Mouse (Mus musculus): ENCODE data around the gene Inhbe. TPM values are rescaled to one million over a fixed set of nuclear protein-coding genes. Genes with fewer than 3 reads are reported as not detected.

Gene Inhbe
- polyA plus RNA-seq, 1 experiment from 2014 or later = 0.07 TPM

DNA sequence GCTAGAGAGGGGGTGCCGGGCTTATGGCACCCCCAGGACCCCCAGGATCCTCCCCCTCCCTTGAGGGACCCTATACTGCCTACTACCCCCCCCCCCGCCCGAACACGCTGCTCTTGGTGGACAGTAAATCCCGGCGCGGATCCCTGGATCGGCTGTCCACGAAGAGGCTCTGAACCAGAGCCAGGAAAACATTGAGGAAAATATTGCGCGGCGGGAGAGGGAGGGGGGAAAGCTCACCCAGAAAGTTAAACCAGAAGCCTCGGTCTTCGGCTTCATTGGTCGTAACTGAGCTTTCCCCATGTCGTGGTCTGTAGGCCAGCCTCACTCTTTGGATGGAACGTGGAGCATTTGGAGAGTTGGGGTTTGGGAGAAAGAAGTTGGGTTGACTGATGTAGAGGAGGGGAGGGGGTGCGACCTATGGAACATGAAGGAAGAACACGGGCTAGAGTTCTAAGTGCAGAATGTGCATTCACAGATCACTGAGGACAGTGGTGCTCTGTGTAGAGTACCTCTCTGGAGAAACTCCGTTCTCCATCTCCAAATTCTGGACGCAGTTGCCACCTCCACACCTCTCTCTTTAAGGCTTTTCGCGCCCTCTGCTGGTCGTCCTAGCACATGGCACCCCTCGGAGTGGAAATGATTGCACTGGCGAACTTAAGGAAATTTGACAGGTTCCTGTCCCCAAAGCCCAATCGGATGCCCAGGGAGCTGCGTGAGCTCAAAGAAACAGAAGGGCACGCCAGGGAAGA lies 12.1 kb downstream of the Inhbe start, which contains the start of gene Gli1:
Gene Gli1, minus strand, starts transcription at position 84 of the 749 bp plus-strand sequence.
- ATAC-seq (ENCODE audit: insufficient number of reproducible peaks, insufficient read depth, low FRiP score, low TSS enrichment, low read depth) = no peak
- under 1% methylated on average over 29 of the region's 29 CpGs for WGBS
- H3K9ac ChIP-seq = peak within 1 kb of the TSS; percentile 76
- peaks cover 6% of the 10 kb centered on the region for H3K36me3 ChIP-seq
- peak within 1 kb of the TSS; percentile 85 for H3K4me2 ChIP-seq
- peak within 1 kb of the TSS; percentile 60 for H3K4me3 ChIP-seq
- peaks cover 4% of the 10 kb centered on the region; the same call in 1 of the 2 replicates for H3K9me3 ChIP-seq
- peaks cover 31% of the 10 kb centered on the region for H3K4me1 ChIP-seq
- no peaks in the 10 kb centered on the region for H3K27me3 ChIP-seq
- H3K27ac ChIP-seq = peak within 1 kb of the TSS; percentile 97

DNA sequence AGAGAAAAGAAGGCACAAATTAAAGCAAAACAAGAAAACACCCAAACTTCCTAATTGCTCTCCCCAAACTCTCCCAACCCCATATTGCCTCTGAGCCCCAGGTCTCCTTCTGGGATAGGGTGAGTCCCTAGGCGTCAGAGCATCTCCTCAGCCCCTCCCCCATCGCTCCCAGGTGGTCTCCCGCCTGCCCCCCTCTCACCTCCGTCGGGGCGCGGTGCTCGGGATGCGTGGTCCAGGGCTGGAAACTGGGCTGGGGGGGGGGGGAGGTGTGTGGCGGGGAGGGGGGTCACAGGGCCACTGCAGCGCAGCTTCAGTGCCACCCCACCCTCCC lies 12.9 kb downstream of the Inhbe start:
- 1% methylated on average over 10 of the region's 11 CpGs for WGBS
- ATAC-seq (ENCODE audit: insufficient number of reproducible peaks, insufficient read depth, low FRiP score, low TSS enrichment, low read depth) = no peak

GRCm38 (mm10) chr10:127340577-127341359 lies 13.4 kb downstream of the Inhbe start:
- H3K4me2 ChIP-seq = peak overlapping the region; percentile 85
- peak overlapping the region; percentile 60 for H3K4me3 ChIP-seq
- H3K27ac ChIP-seq = peak overlapping the region; percentile 97
- H3K4me1 ChIP-seq = peaks cover 33% of the 10 kb centered on the region
- WGBS = 0% methylated on average over 27 of the region's 27 CpGs
- H3K36me3 ChIP-seq = peaks cover 19% of the 10 kb centered on the region
- H3K9me3 ChIP-seq = peaks cover 4% of the 10 kb centered on the region; the same call in 1 of the 2 replicates
- peak overlapping the region; percentile 76 for H3K9ac ChIP-seq
- ATAC-seq (ENCODE audit: insufficient number of reproducible peaks, insufficient read depth, low FRiP score, low TSS enrichment, low read depth) = no peak
- H3K27me3 ChIP-seq = no peaks in the 10 kb centered on the region

More for the DNA sequence above, 12.9 kb downstream of the Inhbe start:
- peak overlapping the region; percentile 85 for H3K4me2 ChIP-seq
- H3K27me3 ChIP-seq = no peaks in the 10 kb centered on the region
- peaks cover 13% of the 10 kb centered on the region for H3K36me3 ChIP-seq
- peak overlapping the region; percentile 60 for H3K4me3 ChIP-seq
- peaks cover 4% of the 10 kb centered on the region; the same call in 1 of the 2 replicates for H3K9me3 ChIP-seq
- peak overlapping the region; percentile 76 for H3K9ac ChIP-seq
- peak overlapping the region; percentile 97 for H3K27ac ChIP-seq
- H3K4me1 ChIP-seq = peaks cover 33% of the 10 kb centered on the region

- peak; percentile 45 for ATAC-seq (ENCODE audit: insufficient number of reproducible peaks, insufficient read depth, low FRiP score, low TSS enrichment, low read depth)
- Histone ChIP-seq H3K4me1 (peaks cover 33% of the 10 kb centered on the region), H3K9me3 (peaks cover 2% of the 10 kb centered on the region; the same call in 1 of the 2 replicates), H3K4me3 (peak overlapping the region; percentile 60), H3K27me3 (no peaks in the 10 kb centered on the region), H3K9ac (peak overlapping the region; percentile 76), H3K4me2 (peak overlapping the region; percentile 85), H3K36me3 (peaks cover 26% of the 10 kb centered on the region), H3K27ac (peak overlapping the region; percentile 97)
- WGBS = under 1% methylated on average over 40 of the region's 42 CpGs
Observed at GRCm38 (mm10) chr10:127339683-127340576, 14.3 kb downstream of the Inhbe start.

GRCm38 (mm10) chr10:127338930-127339682 lies 15.1 kb downstream of the Inhbe start:
- peak overlapping the region; percentile 60 for H3K4me3 ChIP-seq
- peak; percentile 63 for ATAC-seq (ENCODE audit: insufficient number of reproducible peaks, insufficient read depth, low FRiP score, low TSS enrichment, low read depth)
- peak overlapping the region; percentile 97 for H3K27ac ChIP-seq
- no peaks in the 10 kb centered on the region for H3K27me3 ChIP-seq
- peaks cover 33% of the 10 kb centered on the region for H3K4me1 ChIP-seq
- no peaks in the 10 kb centered on the region for H3K9me3 ChIP-seq
- peak overlapping the region; percentile 85 for H3K4me2 ChIP-seq
- peak overlapping the region; percentile 76 for H3K9ac ChIP-seq
- 0% methylated on average over 31 of the region's 31 CpGs for WGBS
- peaks cover 34% of the 10 kb centered on the region for H3K36me3 ChIP-seq

GRCm38 (mm10) chr10:127337536-127338099 lies 16.6 kb downstream of the Inhbe start:
- H3K36me3 ChIP-seq = peaks cover 49% of the 10 kb centered on the region
- H3K9me3 ChIP-seq = no peaks in the 10 kb centered on the region
- H3K4me1 ChIP-seq = peaks cover 32% of the 10 kb centered on the region
- ATAC-seq (ENCODE audit: insufficient number of reproducible peaks, insufficient read depth, low FRiP score, low TSS enrichment, low read depth) = no peak
- H3K4me2 ChIP-seq = no peak overlapping the region
- no peak overlapping the region for H3K4me3 ChIP-seq
- 78% methylated on average over 6 of the region's 6 CpGs for WGBS
- no peak overlapping the region for H3K9ac ChIP-seq
- no peak overlapping the region for H3K27ac ChIP-seq
- no peaks in the 10 kb centered on the region; the same call in 1 of the 2 replicates for H3K27me3 ChIP-seq

DNA sequence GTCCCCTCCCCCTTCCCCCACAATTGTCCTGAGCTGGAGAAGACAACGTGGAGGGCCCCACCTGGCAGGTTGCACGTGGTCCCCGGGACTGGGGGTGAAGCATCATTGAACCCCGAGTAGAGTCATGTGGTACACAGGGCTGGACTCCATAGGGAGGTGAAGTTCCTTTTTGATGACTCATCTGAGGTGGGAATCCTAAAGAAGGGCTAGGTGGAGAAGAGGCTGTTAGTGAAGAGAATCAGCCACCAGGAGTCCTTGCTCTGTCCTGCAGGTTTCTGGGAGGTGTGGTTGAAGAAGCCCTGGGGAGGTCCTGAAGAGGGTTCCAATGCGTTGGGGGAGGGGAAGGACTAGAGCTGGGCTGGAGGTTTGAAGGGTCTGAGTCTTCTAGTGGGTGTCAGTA lies 17.3 kb downstream of the Inhbe start:
- H3K4me1 ChIP-seq = peaks cover 25% of the 10 kb centered on the region
- no peak overlapping the region for H3K4me3 ChIP-seq
- H3K9ac ChIP-seq = no peak overlapping the region
- 77% methylated on average over 5 of the region's 5 CpGs for WGBS
- peaks cover 55% of the 10 kb centered on the region for H3K36me3 ChIP-seq
- ATAC-seq (ENCODE audit: insufficient number of reproducible peaks, insufficient read depth, low FRiP score, low TSS enrichment, low read depth) = no peak
- no peak overlapping the region for H3K27ac ChIP-seq
- H3K9me3 ChIP-seq = no peaks in the 10 kb centered on the region
- no peak overlapping the region for H3K4me2 ChIP-seq
- H3K27me3 ChIP-seq = peaks cover 3% of the 10 kb centered on the region

GRCm38 (mm10) chr10:127335271-127335670 lies 18.9 kb downstream of the Inhbe start:
- H3K27ac ChIP-seq = no peak overlapping the region
- 64% methylated on average over 1 of the region's 1 CpGs for WGBS
- no peak overlapping the region for H3K9ac ChIP-seq
- no peak overlapping the region for H3K4me3 ChIP-seq
- H3K9me3 ChIP-seq = no peaks in the 10 kb centered on the region
- peaks cover 20% of the 10 kb centered on the region for H3K4me1 ChIP-seq
- no peak for ATAC-seq (ENCODE audit: insufficient number of reproducible peaks, insufficient read depth, low FRiP score, low TSS enrichment, low read depth)
- H3K4me2 ChIP-seq = no peak overlapping the region
- peaks cover 71% of the 10 kb centered on the region for H3K36me3 ChIP-seq
- H3K27me3 ChIP-seq = peaks cover 19% of the 10 kb centered on the region

GRCm38 (mm10) chr10:127333152-127333551 lies 21.1 kb downstream of the Inhbe start:
- Histone ChIP-seq H3K27me3 (peaks cover 40% of the 10 kb centered on the region), H3K4me2 (no peak overlapping the region), H3K4me3 (no peak overlapping the region), H3K9ac (no peak overlapping the region), H3K36me3 (peaks cover 76% of the 10 kb centered on the region), H3K4me1 (peaks cover 10% of the 10 kb centered on the region; the same call in 1 of the 2 replicates), H3K27ac (no peak overlapping the region), H3K9me3 (no peaks in the 10 kb centered on the region)
- ATAC-seq (ENCODE audit: insufficient number of reproducible peaks, insufficient read depth, low FRiP score, low TSS enrichment, low read depth) = no peak
- WGBS = 63% methylated on average over 5 of the region's 5 CpGs

DNA sequence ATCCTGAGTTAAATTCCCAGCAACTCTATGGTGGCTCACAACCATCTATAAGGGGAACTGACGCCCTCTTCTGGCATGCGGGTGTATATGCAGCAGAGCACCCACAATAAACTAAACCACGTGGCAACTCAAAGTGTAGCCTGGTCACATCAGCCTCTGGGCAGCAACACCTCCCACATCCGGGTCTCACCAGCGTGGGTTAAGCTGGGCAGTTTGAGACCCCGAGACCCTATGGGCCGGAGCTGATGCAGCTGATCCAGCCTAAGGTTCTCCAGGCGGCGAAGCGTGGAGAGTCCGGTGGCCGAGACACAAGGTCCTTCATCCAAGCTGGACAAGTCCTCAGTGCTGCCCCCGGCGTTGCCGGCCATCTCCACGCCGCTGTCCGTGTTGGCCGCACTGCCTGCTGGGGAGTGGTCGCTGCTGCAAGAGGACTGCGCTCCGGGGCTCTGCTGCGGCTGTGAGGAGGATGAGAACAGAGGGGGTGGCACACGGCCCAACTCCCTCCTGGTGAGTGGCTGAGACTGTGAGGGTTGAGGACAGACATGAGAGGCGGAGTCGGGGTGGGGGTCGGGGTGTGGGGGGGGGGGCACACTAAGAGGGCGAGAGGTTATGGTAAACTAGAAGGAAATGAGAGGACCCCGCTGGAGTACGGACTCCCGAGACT lies 21.9 kb downstream of the Inhbe start:
- Histone ChIP-seq H3K9ac (no peak overlapping the region), H3K36me3 (peaks cover 73% of the 10 kb centered on the region), H3K27ac (no peak overlapping the region), H3K4me3 (no peak overlapping the region), H3K27me3 (peaks cover 48% of the 10 kb centered on the region), H3K4me2 (0 out of 2 replicates have a peak overlapping the region, but pooled peaks have one; percentile 20), H3K4me1 (peaks cover 10% of the 10 kb centered on the region; the same call in 1 of the 2 replicates), H3K9me3 (no peaks in the 10 kb centered on the region)
- no peak for ATAC-seq (ENCODE audit: insufficient number of reproducible peaks, insufficient read depth, low FRiP score, low TSS enrichment, low read depth)
- WGBS = 34% methylated on average over 31 of the region's 31 CpGs
